Mouse (Mus musculus) limb, embryonic 15.5 days (tissue): ENCODE data around the gene Tmem242. TPM values are rescaled to one million over a fixed set of nuclear protein-coding genes. Genes with fewer than 3 reads are reported as not detected.
A peak's percentile ranks its signal among the peaks of the same experiment; 100 is the strongest.

Source experiments
- ATAC-seq: fragments of 200-750 bp; cut with Nextera tagmentation; 2 replicates; pipeline ENCODE4 v1.8.0; 2017; ENCODE audit warnings: low read depth, moderate TSS enrichment; ENCODE audit not compliant: insufficient number of reproducible peaks, low FRiP score, low TSS enrichment
- H3K27ac ChIP-seq: fragments of 300-500 bp; sonication (generic); 2 replicates; pipeline ENCODE4 v1.5.1; 2015; ENCODE audit warnings: moderate library complexity, mild to moderate bottlenecking, inconsistent platforms
- H3K27me3 ChIP-seq: fragments of 300-500 bp; sonication (generic); 2 replicates; pipeline ENCODE4 v1.6.1; 2015; ENCODE audit warnings: inconsistent platforms
- H3K36me3 ChIP-seq: fragments of 300-500 bp; sonication (generic); 2 replicates; pipeline ENCODE4 v1.6.1; 2015; ENCODE audit warnings: inconsistent platforms
- H3K4me1 ChIP-seq: fragments of 300-500 bp; sonication (generic); 2 replicates; pipeline ENCODE4 v1.6.1; 2015; ENCODE audit warnings: inconsistent platforms
- H3K4me2 ChIP-seq: fragments of 300-500 bp; sonication (generic); 2 replicates; pipeline ENCODE4 v1.6.1; 2015; ENCODE audit warnings: mild to moderate bottlenecking, inconsistent platforms
- H3K4me3 ChIP-seq: fragments of 300-500 bp; sonication (generic); 2 replicates; pipeline ENCODE4 v1.5.1; 2015; ENCODE audit warnings: mild to moderate bottlenecking, inconsistent platforms
- H3K9ac ChIP-seq: fragments of 300-500 bp; sonication (generic); 2 replicates; pipeline ENCODE4 v1.6.1; 2015; ENCODE audit warnings: inconsistent platforms
- H3K9me3 ChIP-seq: fragments of 300-500 bp; sonication (generic); 2 replicates; pipeline ENCODE4 v1.6.1; 2016; ENCODE audit warnings: inconsistent platforms
- WGBS: fragments of 180-500 bp; shearing (Covaris S2); methylation state at CpG from one replicate; pipeline ENCODE4 v1.1.7; 2015; 5-methylcytosine and 5-hydroxymethylcytosine counted together
- polyA plus RNA-seq: library from polyadenylated mRNA; unstranded; fragments of >200 nt; fragmentation: Nextera tagmentation; extraction: Ambion mirVana; gene quantifications from 2 replicates; pipeline ENCODE4 v1.2.1, GENCODE M21; 2015

The Tmem242 gene
- polyA plus RNA-seq, 1 experiment from 2014 or later = 116 TPM

- H3K9me3 ChIP-seq = no peaks in the 10 kb centered on the region
- peak; percentile 53; the same call in 1 of the 2 replicates for ATAC-seq
- WGBS = 31% methylated on average over 33 of the region's 33 CpGs
- no peaks in the 10 kb centered on the region for H3K27me3 ChIP-seq
- H3K9ac ChIP-seq = no peak overlapping the region
- H3K27ac ChIP-seq = no peak overlapping the region
- H3K36me3 ChIP-seq = no peaks in the 10 kb centered on the region
- no peak overlapping the region for H3K4me3 ChIP-seq
- peaks cover 10% of the 10 kb centered on the region for H3K4me1 ChIP-seq
- H3K4me2 ChIP-seq = peak overlapping the region; percentile 29; the same call in 1 of the 2 replicates
Measured at GRCm38 (mm10) chr17:5397148-5398007, 42.7 kb downstream of the Tmem242 start.

GRCm38 (mm10) chr17:5396213-5396612, 43.8 kb downstream of the Tmem242 start:
- Histone ChIP-seq H3K9ac (no peak overlapping the region), H3K4me2 (no peak overlapping the region), H3K4me1 (peaks cover 10% of the 10 kb centered on the region), H3K27me3 (no peaks in the 10 kb centered on the region), H3K4me3 (no peak overlapping the region), H3K9me3 (no peaks in the 10 kb centered on the region), H3K27ac (no peak overlapping the region), H3K36me3 (no peaks in the 10 kb centered on the region)
- 78% methylated on average over 5 of the region's 5 CpGs for WGBS
- ATAC-seq = no peak

DNA sequence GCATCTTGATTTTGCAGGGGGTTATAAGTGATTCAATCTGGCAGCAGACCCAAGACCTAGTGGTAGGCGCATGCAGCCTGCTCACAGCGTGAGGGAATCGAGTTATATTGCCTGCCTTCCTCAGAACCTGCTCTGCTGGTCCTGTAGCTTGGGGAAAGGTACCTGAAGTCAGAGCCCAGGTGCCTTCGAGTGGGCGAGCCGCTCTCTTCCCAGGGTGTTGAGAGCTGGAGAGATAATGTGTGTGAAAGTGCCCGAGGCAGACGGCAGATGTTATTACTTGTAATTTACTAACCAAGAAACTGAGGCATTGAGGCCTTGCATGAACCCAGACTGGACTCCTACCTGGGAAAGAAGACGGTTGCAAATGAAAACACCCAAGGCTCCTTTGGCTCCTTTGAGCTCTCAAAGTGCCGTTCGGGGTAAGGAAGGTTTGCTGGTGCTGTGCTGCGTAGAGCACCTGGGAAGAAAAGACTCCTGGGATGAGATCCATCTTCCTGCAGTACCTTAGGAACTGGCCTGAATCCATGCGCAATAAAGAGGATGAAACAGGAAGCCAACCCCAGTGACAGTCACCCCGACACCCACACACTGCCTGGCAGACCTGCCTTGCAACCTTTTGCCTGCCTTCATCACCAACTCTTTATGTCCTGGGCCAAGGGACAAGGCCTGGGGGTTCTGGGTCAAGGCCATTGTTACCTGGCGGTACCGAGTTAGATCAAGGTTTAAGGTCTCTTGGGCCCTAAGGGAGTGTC, 44.4 kb downstream of the Tmem242 start:
- Histone ChIP-seq H3K4me3 (no peak overlapping the region), H3K9me3 (no peaks in the 10 kb centered on the region), H3K4me2 (no peak overlapping the region), H3K27ac (peak overlapping the region; percentile 50; the same call in 1 of the 2 replicates), H3K4me1 (peaks cover 8% of the 10 kb centered on the region), H3K36me3 (no peaks in the 10 kb centered on the region), H3K9ac (no peak overlapping the region), H3K27me3 (no peaks in the 10 kb centered on the region)
- 70% methylated on average over 16 of the region's 16 CpGs for WGBS
- no peak for ATAC-seq

- no peak overlapping the region for H3K4me3 ChIP-seq
- no peak overlapping the region for H3K27ac ChIP-seq
- no peaks in the 10 kb centered on the region for H3K9me3 ChIP-seq
- no peak overlapping the region for H3K4me2 ChIP-seq
- H3K9ac ChIP-seq = no peak overlapping the region
- WGBS = 63% methylated on average over 10 of the region's 10 CpGs
- H3K4me1 ChIP-seq = no peaks in the 10 kb centered on the region
- ATAC-seq = 0 out of 2 replicates have a peak, but pooled peaks have one; percentile 12
- H3K27me3 ChIP-seq = no peaks in the 10 kb centered on the region
- no peaks in the 10 kb centered on the region for H3K36me3 ChIP-seq
Measured at GRCm38 (mm10) chr17:5390682-5391081, 49.4 kb downstream of the Tmem242 start.

DNA sequence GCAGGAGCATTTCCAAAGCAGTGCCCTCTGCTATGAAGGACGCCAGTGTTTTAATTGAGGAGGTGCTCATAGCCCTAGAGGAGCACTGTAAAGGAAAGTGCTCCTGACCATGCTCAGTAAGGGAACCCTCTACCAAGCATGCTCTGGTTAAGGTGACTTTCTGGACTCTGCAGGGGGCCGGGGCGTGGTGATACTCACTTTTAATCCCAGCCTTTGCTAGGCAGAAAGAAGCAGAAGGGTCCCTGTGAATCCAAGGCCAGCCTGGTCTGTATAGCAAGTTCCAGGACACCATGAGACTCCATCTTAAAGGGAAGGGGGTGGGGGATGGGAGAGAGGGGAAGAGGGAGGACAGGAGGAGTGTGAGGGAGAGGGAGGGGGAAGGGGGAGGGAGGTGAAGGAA, 51.7 kb downstream of the Tmem242 start:
- no peaks in the 10 kb centered on the region for H3K27me3 ChIP-seq
- no peak overlapping the region for H3K4me2 ChIP-seq
- H3K27ac ChIP-seq = no peak overlapping the region
- H3K4me3 ChIP-seq = no peak overlapping the region
- no peaks in the 10 kb centered on the region for H3K36me3 ChIP-seq
- ATAC-seq = no peak
- 72% methylated on average over 3 of the region's 3 CpGs for WGBS
- no peak overlapping the region for H3K9ac ChIP-seq
- no peaks in the 10 kb centered on the region for H3K4me1 ChIP-seq
- no peaks in the 10 kb centered on the region for H3K9me3 ChIP-seq

GRCm38 (mm10) chr17:5386885-5387545, 53.0 kb downstream of the Tmem242 start:
- Histone ChIP-seq H3K4me3 (no peak overlapping the region), H3K9me3 (no peaks in the 10 kb centered on the region), H3K9ac (no peak overlapping the region), H3K27ac (no peak overlapping the region), H3K36me3 (no peaks in the 10 kb centered on the region), H3K4me2 (no peak overlapping the region), H3K4me1 (no peaks in the 10 kb centered on the region), H3K27me3 (no peaks in the 10 kb centered on the region)
- 83% methylated on average over 12 of the region's 12 CpGs for WGBS
- ATAC-seq = no peak

DNA sequence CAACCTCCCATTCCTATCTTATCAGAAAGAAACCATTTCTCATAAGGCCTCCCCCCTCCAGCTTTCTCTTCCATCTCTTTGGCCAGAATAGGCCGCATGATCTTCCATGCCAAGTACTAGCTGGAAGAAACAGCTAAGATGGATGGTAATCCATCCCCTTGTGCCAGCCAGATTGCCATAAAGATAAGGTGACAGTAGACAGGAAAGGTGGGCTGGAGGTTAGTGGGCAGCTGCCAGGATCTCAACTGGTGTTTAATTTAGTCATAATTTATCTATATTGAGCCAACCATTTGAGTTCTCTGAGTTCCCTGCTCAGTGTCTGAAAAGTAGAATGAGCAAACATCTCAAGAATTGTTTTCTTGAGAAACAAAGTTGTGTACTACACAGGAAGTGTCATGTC, 54.4 kb downstream of the Tmem242 start:
- 90% methylated on average over 1 of the region's 1 CpGs for WGBS

DNA sequence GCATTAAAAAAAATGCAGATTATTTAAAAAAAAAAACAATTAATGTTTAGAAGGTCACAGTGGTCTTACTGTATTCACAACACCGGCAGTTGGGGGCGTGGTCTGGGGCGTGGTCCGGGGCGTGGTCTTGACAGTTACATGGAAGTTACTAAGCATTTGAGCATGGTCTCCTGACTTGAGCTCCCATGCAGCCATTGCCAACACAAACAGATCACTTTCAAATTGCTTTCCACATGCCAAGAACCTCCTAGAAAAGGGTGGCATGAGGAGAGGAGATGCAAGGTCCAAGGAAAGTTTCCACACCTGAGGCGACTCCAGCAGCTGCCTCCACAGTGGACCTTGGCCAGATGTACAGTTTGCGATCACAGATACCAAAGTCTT, 62.1 kb downstream of the Tmem242 start:
- H3K27me3 ChIP-seq = no peaks in the 10 kb centered on the region
- no peaks in the 10 kb centered on the region for H3K36me3 ChIP-seq
- no peak overlapping the region for H3K4me2 ChIP-seq
- no peak overlapping the region for H3K9ac ChIP-seq
- no peak overlapping the region for H3K27ac ChIP-seq
- ATAC-seq = no peak
- 29% methylated on average over 7 of the region's 7 CpGs for WGBS
- H3K4me1 ChIP-seq = peaks cover 7% of the 10 kb centered on the region; the same call in 1 of the 2 replicates
- H3K4me3 ChIP-seq = no peak overlapping the region
- no peaks in the 10 kb centered on the region for H3K9me3 ChIP-seq

More for the DNA sequence above, 54.4 kb downstream of the Tmem242 start:
- no peak for ATAC-seq
- no peak overlapping the region for H3K9ac ChIP-seq
- no peak overlapping the region for H3K27ac ChIP-seq
- H3K27me3 ChIP-seq = no peaks in the 10 kb centered on the region
- no peak overlapping the region for H3K4me2 ChIP-seq
- no peak overlapping the region for H3K4me3 ChIP-seq
- no peaks in the 10 kb centered on the region for H3K36me3 ChIP-seq
- H3K9me3 ChIP-seq = no peaks in the 10 kb centered on the region
- H3K4me1 ChIP-seq = no peaks in the 10 kb centered on the region

GRCm38 (mm10) chr17:5377151-5377929, 62.7 kb downstream of the Tmem242 start:
- no peak overlapping the region for H3K4me3 ChIP-seq
- no peak overlapping the region for H3K9ac ChIP-seq
- no peaks in the 10 kb centered on the region for H3K27me3 ChIP-seq
- no peak for ATAC-seq
- no peaks in the 10 kb centered on the region for H3K36me3 ChIP-seq
- peaks cover 7% of the 10 kb centered on the region; the same call in 1 of the 2 replicates for H3K4me1 ChIP-seq
- 31% methylated on average over 11 of the region's 11 CpGs for WGBS
- H3K27ac ChIP-seq = no peak overlapping the region
- H3K4me2 ChIP-seq = no peak overlapping the region
- H3K9me3 ChIP-seq = no peaks in the 10 kb centered on the region

GRCm38 (mm10) chr17:5372951-5373350, 67.1 kb downstream of the Tmem242 start:
- Histone ChIP-seq H3K4me3 (no peak overlapping the region), H3K27ac (no peak overlapping the region), H3K4me2 (no peak overlapping the region), H3K36me3 (no peaks in the 10 kb centered on the region), H3K27me3 (no peaks in the 10 kb centered on the region), H3K4me1 (peaks cover 7% of the 10 kb centered on the region; the same call in 1 of the 2 replicates), H3K9me3 (no peaks in the 10 kb centered on the region), H3K9ac (no peak overlapping the region)
- 69% methylated on average over 8 of the region's 8 CpGs for WGBS
- ATAC-seq = no peak

DNA sequence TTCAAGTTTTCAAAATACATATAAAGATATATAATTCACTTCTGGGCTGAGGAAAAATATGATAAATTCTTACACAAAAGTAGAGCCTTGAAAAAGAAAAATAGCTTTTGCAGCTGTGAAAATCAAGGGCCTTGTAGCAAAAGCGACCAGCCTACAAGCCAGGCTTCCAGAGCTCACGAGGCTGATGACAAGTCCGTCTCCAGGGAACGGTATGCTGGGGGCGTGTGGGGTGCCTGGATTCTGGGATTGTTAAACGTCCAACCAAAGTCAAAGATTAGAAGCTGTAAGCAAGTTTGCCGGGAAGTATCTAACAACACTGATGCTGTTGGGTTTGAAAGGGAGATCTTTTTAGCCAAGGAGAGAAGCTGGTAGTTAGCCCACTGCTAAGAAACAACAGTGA, 68.5 kb downstream of the Tmem242 start:
- no peaks in the 10 kb centered on the region for H3K27me3 ChIP-seq
- no peaks in the 10 kb centered on the region for H3K36me3 ChIP-seq
- H3K4me2 ChIP-seq = no peak overlapping the region
- H3K27ac ChIP-seq = no peak overlapping the region
- no peak overlapping the region for H3K9ac ChIP-seq
- no peak overlapping the region for H3K4me3 ChIP-seq
- no peaks in the 10 kb centered on the region for H3K9me3 ChIP-seq
- 0 out of 2 replicates have a peak, but pooled peaks cover 2% of the 10 kb centered on the region for H3K4me1 ChIP-seq
- 54% methylated on average over 7 of the region's 7 CpGs for WGBS
- no peak for ATAC-seq
